Mouse (Mus musculus) lung, postnatal 0 days (tissue): ENCODE measurements around the gene Tmem184b.

Source experiments
- CTCF ChIP-seq: IDR thresholded peaks from 2 replicates; pipeline ENCODE4 v1.5.1; 2016; ENCODE audit warnings: antibody characterized with exemption, mild to moderate bottlenecking
- EP300 ChIP-seq: IDR thresholded peaks from 2 replicates; pipeline ENCODE4 v1.6.1; 2016; ENCODE audit warnings: antibody characterized with exemption, mild to moderate bottlenecking, control low read depth

DNA sequence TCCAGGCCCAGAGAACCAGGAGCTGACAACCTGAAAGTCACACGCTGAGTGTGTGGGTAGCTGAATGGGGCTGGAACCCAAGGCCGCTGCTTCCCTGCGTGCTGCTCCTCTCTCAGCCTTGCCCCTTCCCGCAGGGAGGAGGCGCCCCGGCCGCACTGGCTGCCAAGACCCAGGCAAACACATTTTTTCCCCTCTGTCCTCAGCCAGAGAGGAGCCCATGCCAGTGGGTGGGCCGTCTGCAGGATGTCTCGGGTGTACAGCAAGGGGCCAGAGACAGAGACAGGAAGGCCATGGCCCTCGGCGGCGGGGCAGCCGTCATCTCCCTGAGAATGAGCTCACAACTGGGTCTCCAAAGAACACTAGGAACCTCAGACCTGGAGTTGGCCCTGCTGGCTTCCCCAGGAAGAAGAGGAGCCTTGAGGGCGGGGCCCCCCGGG, 52.0 kb downstream of the Tmem184b start:
- TF ChIP-seq CTCF (peak; percentile 57), EP300 (peak; percentile 90)
